Mouse (Mus musculus): ENCODE data around the gene Sertad2. TPM values are rescaled to one million over a fixed set of nuclear protein-coding genes. Genes with fewer than 3 reads are reported as not detected.

Gene Sertad2
- 24.8 and 30.9 TPM in 2 replicates for polyA plus RNA-seq (2014; fragmentation: Nextera tagmentation; extraction: Ambion mirVana)

DNA sequence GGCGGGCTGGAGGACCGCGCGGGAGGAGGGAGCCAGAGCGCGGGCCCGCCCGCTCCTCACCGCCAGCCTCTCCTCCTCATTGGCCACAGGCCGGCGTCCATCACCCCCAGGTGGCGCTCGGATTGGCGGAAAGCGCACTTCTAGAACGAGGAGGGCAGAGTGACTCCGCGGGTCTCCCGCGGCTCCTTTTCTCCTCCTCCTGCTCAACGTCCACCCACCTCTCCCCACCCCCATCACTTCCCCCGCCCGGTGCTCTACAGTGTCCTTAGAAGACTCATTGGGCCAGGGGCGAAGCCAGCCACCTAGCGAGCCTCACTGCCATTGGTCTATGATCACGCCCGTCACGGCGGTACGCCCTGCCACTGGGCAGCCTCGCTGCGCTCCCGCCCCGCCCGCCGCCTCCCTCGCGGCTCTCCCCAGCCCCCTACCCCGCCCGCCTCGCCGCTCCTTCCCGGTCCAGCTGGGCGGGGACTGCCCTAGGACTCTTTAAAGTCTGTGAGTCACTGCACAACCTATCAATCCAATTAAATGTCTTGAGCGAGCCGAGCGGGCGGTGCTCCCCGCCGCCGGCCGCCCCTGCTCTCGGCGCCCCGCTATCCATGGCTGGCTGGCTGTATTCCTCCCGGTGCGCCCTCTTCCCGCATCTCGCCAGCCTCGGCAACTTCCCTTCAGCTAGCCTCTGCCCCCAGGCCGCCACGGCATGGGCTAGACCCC, at the start of gene Sertad2:
Gene Sertad2 (plus strand): TSS at position 515 of the 714 bp plus-strand sequence.
- DNase-seq (ENCODE audit: low spot score): peak; percentile 98
- H3K9ac ChIP-seq: peak within 1 kb of the TSS; percentile 84
- peak within 1 kb of the TSS; percentile 96 for H3K27ac ChIP-seq
- ATAC-seq (ENCODE audit: low FRiP score): peak; percentile 99
- no peaks in the 10 kb centered on the region for H3K36me3 ChIP-seq (replicated peaks; ENCODE audit: control insufficient read depth, insufficient read depth)
- under 1% methylated on average over 59 of the region's 62 CpGs for WGBS
- no peaks in the 10 kb centered on the region for H3K9me3 ChIP-seq (ENCODE audit: control insufficient read depth, low read length)
- H3K4me3 ChIP-seq (replicated peaks; ENCODE audit: low read length): peak within 1 kb of the TSS; percentile 85
- H3K4me1 ChIP-seq (replicated peaks; ENCODE audit: control insufficient read depth, insufficient read depth, low read length): peaks cover 18% of the 10 kb centered on the region
- H3K4me2 ChIP-seq (replicated peaks): peak within 1 kb of the TSS; percentile 78
- H3K27me3 ChIP-seq (ENCODE audit: control insufficient read depth, insufficient read depth, low read length): no peaks in the 10 kb centered on the region

DNA sequence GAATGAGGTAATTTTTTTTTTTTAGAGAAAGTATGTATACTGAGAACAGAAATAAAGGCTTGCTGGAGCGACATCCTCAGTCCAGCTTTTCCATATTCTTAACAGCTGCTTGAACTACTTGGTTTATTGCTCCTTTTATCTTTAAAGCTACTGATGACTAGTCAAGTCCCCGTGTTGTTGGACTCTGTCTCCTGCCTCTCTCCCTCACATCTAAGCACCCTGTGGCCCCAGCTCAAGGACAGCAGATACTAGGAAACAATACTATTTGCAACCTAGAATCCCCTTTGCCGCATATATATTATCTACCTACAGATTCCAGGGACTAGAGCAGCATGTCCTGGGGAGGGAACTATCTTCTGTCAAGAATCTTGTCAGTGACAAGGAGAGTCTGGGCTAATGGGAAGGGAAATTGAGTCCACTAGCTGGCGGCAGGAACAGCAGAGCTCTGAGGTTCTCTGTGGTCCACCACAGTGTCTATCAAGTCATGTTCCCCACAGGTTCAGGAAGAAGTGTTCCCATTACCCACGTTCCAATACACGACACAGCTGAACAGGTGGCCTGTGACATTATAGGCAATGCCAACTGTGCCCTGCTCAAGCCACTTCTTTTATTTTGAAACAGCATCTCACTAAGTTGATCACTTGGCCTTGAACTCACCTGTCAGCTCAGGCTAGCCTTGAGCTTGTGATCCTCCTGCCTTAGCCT, 49.0 kb upstream of the Sertad2 start:
- 87% methylated on average over 6 of the region's 6 CpGs for WGBS
- no peak for DNase-seq (ENCODE audit: low spot score)
- Histone ChIP-seq H3K9ac (no peak overlapping the region), H3K27ac (no peak overlapping the region), H3K9me3 (ENCODE audit: control insufficient read depth, low read length) (no peaks in the 10 kb centered on the region), H3K36me3 (replicated peaks; ENCODE audit: control insufficient read depth, insufficient read depth) (no peaks in the 10 kb centered on the region), H3K4me2 (replicated peaks) (no peak overlapping the region), H3K27me3 (ENCODE audit: control insufficient read depth, insufficient read depth, low read length) (no peaks in the 10 kb centered on the region), H3K4me1 (replicated peaks; ENCODE audit: control insufficient read depth, insufficient read depth, low read length) (no peaks in the 10 kb centered on the region), H3K4me3 (replicated peaks; ENCODE audit: low read length) (no peak overlapping the region)
- ATAC-seq (ENCODE audit: low FRiP score): no peak

DNA sequence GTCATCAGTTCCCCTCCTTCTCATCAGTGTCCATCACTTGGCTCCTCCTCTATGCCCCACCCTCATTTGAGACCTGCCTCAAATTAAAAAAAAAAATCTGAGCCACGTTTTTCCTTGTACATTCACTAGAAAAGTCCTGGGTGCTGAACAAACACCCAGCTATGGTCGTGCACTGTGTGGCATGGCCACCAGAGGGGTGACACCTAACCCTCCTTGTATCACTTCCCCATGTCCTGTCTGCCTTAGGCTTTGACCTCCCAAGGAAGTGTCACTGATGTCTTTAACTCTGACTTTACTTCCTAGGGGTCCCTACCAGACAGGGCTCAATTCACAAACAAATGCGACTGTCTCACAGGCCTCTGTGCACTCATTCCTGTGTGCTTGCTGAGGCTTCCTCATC, 42.5 kb upstream of the Sertad2 start:
- Histone ChIP-seq H3K4me1 (replicated peaks; ENCODE audit: control insufficient read depth, insufficient read depth, low read length) (no peaks in the 10 kb centered on the region), H3K36me3 (replicated peaks; ENCODE audit: control insufficient read depth, insufficient read depth) (no peaks in the 10 kb centered on the region), H3K4me3 (replicated peaks; ENCODE audit: low read length) (no peak overlapping the region), H3K4me2 (replicated peaks) (no peak overlapping the region), H3K27me3 (ENCODE audit: control insufficient read depth, insufficient read depth, low read length) (no peaks in the 10 kb centered on the region), H3K9ac (no peak overlapping the region), H3K27ac (no peak overlapping the region), H3K9me3 (ENCODE audit: control insufficient read depth, low read length) (no peaks in the 10 kb centered on the region)
- DNase-seq (ENCODE audit: low spot score) (no peak), ATAC-seq (ENCODE audit: low FRiP score) (no peak)
- 52% methylated on average over 3 of the region's 3 CpGs for WGBS

DNA sequence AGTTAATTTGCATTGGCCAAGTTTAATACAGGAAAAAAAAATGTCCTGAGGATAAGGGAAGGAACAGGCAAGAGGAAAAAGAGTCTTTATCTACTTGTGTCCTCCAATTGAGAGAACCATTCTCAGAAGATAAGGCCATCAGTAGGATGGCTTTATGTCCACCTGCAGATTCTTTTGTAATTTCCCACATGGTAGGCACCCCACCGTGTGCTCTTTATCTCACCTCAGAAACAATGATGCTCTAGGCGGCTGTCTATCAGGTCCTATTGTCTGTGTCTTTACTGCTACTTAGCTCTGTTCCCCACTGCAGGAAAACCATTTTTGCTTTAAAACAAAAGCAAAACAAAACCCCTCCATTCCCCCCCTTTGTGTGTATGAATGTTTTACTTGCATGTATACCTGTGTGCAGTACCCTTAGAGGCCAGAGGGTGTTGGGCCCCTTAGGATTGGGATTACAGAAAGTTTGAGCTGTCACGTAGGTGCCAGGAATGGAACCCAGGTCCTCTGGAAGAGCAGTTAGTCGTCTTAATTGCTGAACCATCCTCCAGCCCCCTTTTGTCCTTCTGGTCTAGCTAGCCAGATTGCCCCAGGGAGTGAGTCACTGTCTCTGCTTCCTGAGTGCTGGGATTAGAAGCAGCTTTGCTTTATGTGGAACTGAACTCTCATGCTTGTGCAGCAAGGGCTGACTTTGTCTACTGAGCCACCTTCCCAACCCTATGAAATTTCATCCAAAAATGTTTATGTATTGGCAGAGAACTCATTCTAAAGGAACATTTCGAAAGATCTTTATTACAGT, 41.7 kb upstream of the Sertad2 start:
- Histone ChIP-seq H3K36me3 (replicated peaks; ENCODE audit: control insufficient read depth, insufficient read depth) (no peaks in the 10 kb centered on the region), H3K4me3 (replicated peaks; ENCODE audit: low read length) (no peak overlapping the region), H3K9me3 (ENCODE audit: control insufficient read depth, low read length) (no peaks in the 10 kb centered on the region), H3K4me2 (replicated peaks) (no peak overlapping the region), H3K27me3 (ENCODE audit: control insufficient read depth, insufficient read depth, low read length) (no peaks in the 10 kb centered on the region), H3K9ac (no peak overlapping the region), H3K4me1 (replicated peaks; ENCODE audit: control insufficient read depth, insufficient read depth, low read length) (no peaks in the 10 kb centered on the region), H3K27ac (no peak overlapping the region)
- 63% methylated on average over 5 of the region's 5 CpGs for WGBS
- ATAC-seq (ENCODE audit: low FRiP score) (no peak), DNase-seq (ENCODE audit: low spot score) (no peak)

DNA sequence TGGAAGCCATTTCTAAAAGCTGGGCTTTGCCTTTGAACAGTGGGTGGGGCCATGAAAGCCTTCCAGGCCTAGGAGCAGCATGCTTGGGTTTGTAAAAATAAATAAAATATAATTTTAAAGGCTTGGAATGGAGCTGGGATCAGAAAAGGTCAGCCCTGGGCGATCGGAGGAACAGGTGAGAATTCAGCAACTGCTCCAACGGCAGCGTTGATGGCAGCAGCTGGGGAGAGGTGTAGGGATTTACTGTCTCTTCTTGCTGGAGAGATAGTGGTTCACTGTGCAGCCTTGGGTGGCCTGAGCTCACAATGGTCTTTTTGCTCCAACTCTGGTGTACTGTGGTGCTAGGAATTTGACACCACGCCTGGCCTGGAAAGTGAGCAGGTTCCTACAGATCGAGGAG, 29.5 kb upstream of the Sertad2 start:
- Histone ChIP-seq H3K27me3 (ENCODE audit: control insufficient read depth, insufficient read depth, low read length) (no peaks in the 10 kb centered on the region), H3K4me1 (replicated peaks; ENCODE audit: control insufficient read depth, insufficient read depth, low read length) (no peaks in the 10 kb centered on the region), H3K9me3 (ENCODE audit: control insufficient read depth, low read length) (no peaks in the 10 kb centered on the region), H3K4me2 (replicated peaks) (no peak overlapping the region), H3K4me3 (replicated peaks; ENCODE audit: low read length) (no peak overlapping the region), H3K27ac (no peak overlapping the region), H3K36me3 (replicated peaks; ENCODE audit: control insufficient read depth, insufficient read depth) (no peaks in the 10 kb centered on the region), H3K9ac (no peak overlapping the region)
- no peak for DNase-seq (ENCODE audit: low spot score)
- no peak for ATAC-seq (ENCODE audit: low FRiP score)
- 95% methylated on average over 6 of the region's 6 CpGs for WGBS

DNA sequence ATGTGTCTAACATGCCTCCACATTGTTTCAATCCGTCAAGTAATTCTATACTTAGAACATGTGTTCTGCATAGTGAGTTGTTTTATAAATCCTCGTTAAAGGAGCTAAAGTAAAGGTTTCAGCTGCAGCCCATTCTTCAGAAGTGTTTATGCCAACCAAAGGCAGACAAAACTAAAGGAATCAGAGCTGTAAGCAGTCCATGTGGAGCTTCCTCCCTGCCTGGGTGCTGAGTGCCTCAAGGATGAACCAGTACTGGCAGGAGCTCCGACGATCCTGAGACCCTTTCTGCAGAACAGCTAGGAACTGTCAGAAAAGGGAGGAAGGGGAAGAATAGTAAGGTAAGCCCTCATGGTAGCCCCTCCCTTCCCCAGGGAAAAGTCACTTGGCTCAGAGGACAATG, 28.3 kb upstream of the Sertad2 start:
- Histone ChIP-seq H3K27ac (no peak overlapping the region), H3K4me1 (replicated peaks; ENCODE audit: control insufficient read depth, insufficient read depth, low read length) (no peaks in the 10 kb centered on the region), H3K4me2 (replicated peaks) (no peak overlapping the region), H3K36me3 (replicated peaks; ENCODE audit: control insufficient read depth, insufficient read depth) (no peaks in the 10 kb centered on the region), H3K9ac (no peak overlapping the region), H3K27me3 (ENCODE audit: control insufficient read depth, insufficient read depth, low read length) (no peaks in the 10 kb centered on the region), H3K9me3 (ENCODE audit: control insufficient read depth, low read length) (no peaks in the 10 kb centered on the region), H3K4me3 (replicated peaks; ENCODE audit: low read length) (no peak overlapping the region)
- no peak for ATAC-seq (ENCODE audit: low FRiP score)
- no peak for DNase-seq (ENCODE audit: low spot score)
- WGBS: 74% methylated on average over 4 of the region's 4 CpGs

DNA sequence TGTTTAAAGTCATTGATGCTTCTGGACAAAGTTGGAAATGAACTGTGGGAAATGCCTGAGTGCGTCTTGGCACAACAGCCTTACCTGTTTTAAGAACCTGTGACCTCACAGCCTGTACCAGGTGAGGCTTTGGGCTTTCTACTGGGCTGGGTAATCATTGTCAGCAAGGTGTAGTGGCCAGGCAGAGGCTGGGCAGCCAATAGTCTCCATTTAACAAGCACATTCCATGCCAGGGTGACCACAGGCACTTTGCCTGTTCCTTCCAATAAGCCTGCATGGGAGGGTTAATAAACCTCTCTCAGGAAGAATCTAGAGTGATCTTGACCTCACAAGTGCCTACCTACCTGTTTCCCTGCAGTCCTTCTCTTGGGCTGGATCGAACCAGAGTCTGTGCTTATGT, 21.7 kb upstream of the Sertad2 start:
- no peak overlapping the region for H3K4me3 ChIP-seq (replicated peaks; ENCODE audit: low read length)
- H3K36me3 ChIP-seq (replicated peaks; ENCODE audit: control insufficient read depth, insufficient read depth): no peaks in the 10 kb centered on the region
- H3K9me3 ChIP-seq (ENCODE audit: control insufficient read depth, low read length): no peaks in the 10 kb centered on the region
- WGBS: 93% methylated on average over 2 of the region's 2 CpGs
- H3K4me1 ChIP-seq (replicated peaks; ENCODE audit: control insufficient read depth, insufficient read depth, low read length): no peaks in the 10 kb centered on the region
- no peak for ATAC-seq (ENCODE audit: low FRiP score)
- H3K4me2 ChIP-seq (replicated peaks): no peak overlapping the region
- DNase-seq (ENCODE audit: low spot score): no peak
- no peak overlapping the region for H3K9ac ChIP-seq
- H3K27ac ChIP-seq: no peak overlapping the region
- H3K27me3 ChIP-seq (ENCODE audit: control insufficient read depth, insufficient read depth, low read length): no peaks in the 10 kb centered on the region

DNA sequence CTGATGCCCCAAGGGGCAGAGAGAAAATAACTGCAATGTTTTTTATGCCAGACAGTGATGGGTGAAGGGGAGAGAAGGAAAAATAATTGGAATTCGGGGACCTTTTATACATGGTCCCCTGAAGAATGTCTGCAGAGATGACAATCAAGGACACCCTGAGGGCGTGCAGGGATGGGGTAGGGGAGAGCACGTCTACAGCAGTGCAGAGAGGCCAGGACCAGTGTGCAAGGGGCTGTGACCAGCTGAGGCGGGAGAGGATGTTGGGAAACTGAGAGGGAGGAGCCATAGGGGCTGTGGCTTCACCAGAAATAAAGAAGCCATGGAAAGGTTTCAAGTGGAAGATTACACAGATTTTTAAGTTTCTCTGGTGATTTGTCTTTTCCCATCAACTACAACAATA, 20.3 kb upstream of the Sertad2 start:
- Histone ChIP-seq H3K9me3 (ENCODE audit: control insufficient read depth, low read length) (no peaks in the 10 kb centered on the region), H3K27ac (no peak overlapping the region), H3K36me3 (replicated peaks; ENCODE audit: control insufficient read depth, insufficient read depth) (no peaks in the 10 kb centered on the region), H3K9ac (no peak overlapping the region), H3K27me3 (ENCODE audit: control insufficient read depth, insufficient read depth, low read length) (no peaks in the 10 kb centered on the region), H3K4me1 (replicated peaks; ENCODE audit: control insufficient read depth, insufficient read depth, low read length) (no peaks in the 10 kb centered on the region), H3K4me2 (replicated peaks) (no peak overlapping the region), H3K4me3 (replicated peaks; ENCODE audit: low read length) (no peak overlapping the region)
- no peak for DNase-seq (ENCODE audit: low spot score)
- 61% methylated on average over 4 of the region's 4 CpGs for WGBS
- no peak for ATAC-seq (ENCODE audit: low FRiP score)

DNA sequence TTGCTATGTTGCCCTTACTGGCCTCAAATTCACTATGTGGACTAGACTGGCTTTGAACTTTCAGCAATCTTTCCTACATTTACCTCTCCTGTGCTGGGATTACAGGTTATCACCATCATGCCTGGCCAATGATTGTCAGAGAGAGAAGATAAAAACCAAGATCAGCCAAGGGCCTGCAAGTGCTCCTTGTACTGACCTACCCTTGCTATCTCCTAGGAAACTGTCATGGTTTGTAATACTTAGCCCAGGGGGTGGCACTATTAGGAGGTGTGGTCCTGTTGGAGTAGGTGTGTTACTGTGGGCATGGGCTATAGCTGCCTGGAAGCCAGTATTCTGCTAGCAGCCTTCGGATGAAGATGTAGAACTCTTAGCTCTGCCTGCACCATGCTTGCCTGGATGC, 18.6 kb upstream of the Sertad2 start:
- no peak overlapping the region for H3K4me2 ChIP-seq (replicated peaks)
- H3K27me3 ChIP-seq (ENCODE audit: control insufficient read depth, insufficient read depth, low read length): no peaks in the 10 kb centered on the region
- no peaks in the 10 kb centered on the region for H3K4me1 ChIP-seq (replicated peaks; ENCODE audit: control insufficient read depth, insufficient read depth, low read length)
- H3K36me3 ChIP-seq (replicated peaks; ENCODE audit: control insufficient read depth, insufficient read depth): no peaks in the 10 kb centered on the region
- 90% methylated on average over 1 of the region's 1 CpGs for WGBS
- H3K4me3 ChIP-seq (replicated peaks; ENCODE audit: low read length): no peak overlapping the region
- H3K27ac ChIP-seq: no peak overlapping the region
- ATAC-seq (ENCODE audit: low FRiP score): no peak
- no peak overlapping the region for H3K9ac ChIP-seq
- H3K9me3 ChIP-seq (ENCODE audit: control insufficient read depth, low read length): no peaks in the 10 kb centered on the region
- no peak for DNase-seq (ENCODE audit: low spot score)
